Mouse (Mus musculus): ENCODE data around the gene Pon1.

Pon1 gene

DNA sequence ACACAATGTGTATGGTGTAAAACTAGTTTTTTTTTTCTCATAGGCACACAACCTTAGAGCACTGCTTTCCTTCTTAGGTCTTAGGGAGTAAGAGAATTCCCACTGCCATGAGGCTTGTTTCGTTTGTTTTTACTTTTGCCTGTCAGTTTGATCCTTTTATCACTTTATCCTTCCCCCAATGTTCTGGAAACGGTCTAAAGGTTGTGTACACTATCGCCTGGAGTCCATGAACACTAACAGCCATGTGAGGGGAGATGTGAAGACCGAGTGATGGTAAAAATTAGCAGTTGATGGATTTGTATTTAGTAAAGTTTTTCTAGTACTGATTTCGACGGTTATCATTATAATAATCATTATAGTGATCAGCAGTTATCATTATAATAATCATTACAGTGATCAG lies 58.8 kb downstream of the Pon1 start:
- no peak for DNase-seq (ENCODE audit: low spot score)

DNA sequence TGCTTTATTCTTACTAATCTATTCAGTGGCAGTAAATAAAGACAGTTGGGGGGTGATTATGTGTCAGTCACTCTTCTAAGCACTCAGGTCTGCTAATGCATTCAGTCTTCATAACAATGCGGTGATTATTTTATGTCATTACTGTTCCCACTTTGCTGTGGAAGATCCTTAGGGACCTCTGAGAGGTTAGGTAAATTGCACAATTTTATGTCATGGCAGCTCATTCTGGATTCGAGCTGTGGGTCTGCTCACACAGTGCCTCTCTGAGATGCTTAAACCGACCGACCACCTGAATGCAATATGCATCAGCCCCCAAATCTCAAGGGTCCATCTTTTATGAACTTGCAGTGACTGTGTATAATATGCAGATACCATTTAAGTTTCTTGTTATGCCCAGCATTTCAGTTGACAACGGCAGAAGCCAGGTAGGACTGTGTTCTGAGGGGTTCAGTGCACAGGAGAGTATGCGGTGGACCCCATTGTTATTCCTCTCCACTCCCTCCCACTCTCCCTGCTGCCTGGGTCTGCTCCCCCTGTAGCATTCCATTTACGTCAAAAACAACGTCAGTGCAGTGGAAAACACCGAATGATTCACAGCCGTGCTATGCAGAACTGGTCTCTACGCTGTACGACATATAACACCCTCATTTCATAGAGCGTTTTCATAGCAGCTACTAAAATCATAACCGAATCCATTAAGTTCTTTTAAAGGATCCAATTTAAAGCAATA lies 64.2 kb downstream of the Pon1 start:
- DNase-seq (ENCODE audit: low spot score) = no peak

GRCm38 (mm10) chr6:5120229-5120628 lies 73.5 kb downstream of the Pon1 start:
- DNase-seq (ENCODE audit: low spot score) = no peak

- no peak for DNase-seq (ENCODE audit: low spot score)
Measured at GRCm38 (mm10) chr6:5119181-5119910, 74.4 kb downstream of the Pon1 start.

Data from testis, postnatal 10 days (tissue).